Mouse (Mus musculus) liver, adult 2 months (tissue): Measurements from ENCODE around the gene Rnf207. TPM values are rescaled to one million over a fixed set of nuclear protein-coding genes. Genes with fewer than 3 reads are reported as not detected.
A peak's percentile ranks its signal among the peaks of the same experiment; 100 is the strongest.

Experiments used
- DNase-seq: peaks from one replicate; pipeline ENCODE4 v3.0.0-alpha.2; 2011; ENCODE audit warnings: low read depth, low spot score; ENCODE audit errors: extremely low read depth
- H3K27ac ChIP-seq: fragments of 200-500 bp; replicated peaks from 2 replicates; pipeline ENCODE4 v1.5.1; 2012; ENCODE audit warnings: low read depth, mild to moderate bottlenecking, control low read depth, inconsistent platforms, low read length; ENCODE audit not compliant: insufficient read depth
- H3K27me3 ChIP-seq: fragments of 200-500 bp; 2 replicates; pipeline ENCODE4 v1.6.1; 2012; ENCODE audit warnings: mild to moderate bottlenecking, moderate library complexity, low read length, inconsistent platforms; ENCODE audit not compliant: control insufficient read depth, insufficient read depth
- H3K36me3 ChIP-seq: fragments of 200-500 bp; 2 replicates; pipeline ENCODE4 v1.6.1; 2012; ENCODE audit warnings: low read length, inconsistent platforms; ENCODE audit not compliant: control insufficient read depth, insufficient read depth
- H3K4me1 ChIP-seq: fragments of 200-500 bp; 2 replicates; pipeline ENCODE4 v1.6.1; 2011; ENCODE audit warnings: low read length; ENCODE audit not compliant: control insufficient read depth, insufficient read depth
- H3K4me3 ChIP-seq: fragments of 200-500 bp; 2 replicates; pipeline ENCODE4 v1.5.1; 2011; ENCODE audit warnings: low read depth, mild to moderate bottlenecking, control low read depth, low read length, moderate library complexity; ENCODE audit not compliant: insufficient read depth
- H3K79me2 ChIP-seq: fragments of 200-500 bp; 2 replicates; pipeline ENCODE4 v1.6.1; 2012; ENCODE audit warnings: inconsistent platforms, mild to moderate bottlenecking, low read length, moderate library complexity; ENCODE audit not compliant: control insufficient read depth, insufficient read depth
- H3K9ac ChIP-seq: fragments of 200-500 bp; 2 replicates; pipeline ENCODE4 v1.6.1; 2012; ENCODE audit warnings: low read depth, mild to moderate bottlenecking, control low read depth, inconsistent platforms, low read length
- CTCF ChIP-seq: fragments of 200-500 bp; IDR thresholded peaks from 2 replicates; pipeline ENCODE4 v1.5.1; 2011; ENCODE audit warnings: low read depth, low read length, control low read depth
- POLR2A ChIP-seq: fragments of 200-500 bp; IDR thresholded peaks from 2 replicates; pipeline ENCODE4 v1.6.1; 2011; ENCODE audit warnings: low read length, control low read depth; ENCODE audit not compliant: insufficient read depth; ENCODE audit errors: extremely low read depth
- WGBS: fragments of 180-500 bp; shearing (Covaris S2); methylation state at CpG from one replicate; pipeline ENCODE4 v1.1.7; 2018; 5-methylcytosine and 5-hydroxymethylcytosine counted together
- polyA plus RNA-seq: library from polyadenylated mRNA; depleted of rRNA; stranded (reverse); fragments of >200 nt; gene quantifications from 2 replicates; pipeline ENCODE4 v1.2.3, GENCODE M21; 2012
- total RNA-seq: library from RNA; depleted of rRNA; stranded (reverse); fragments of >200 nt; gene quantifications from 2 replicates; pipeline ENCODE4 v1.2.3, GENCODE M21; 2014

Rnf207 gene
- total and polyA plus RNA-seq, 2 experiments = 0.13 TPM; not detected in 1

DNA sequence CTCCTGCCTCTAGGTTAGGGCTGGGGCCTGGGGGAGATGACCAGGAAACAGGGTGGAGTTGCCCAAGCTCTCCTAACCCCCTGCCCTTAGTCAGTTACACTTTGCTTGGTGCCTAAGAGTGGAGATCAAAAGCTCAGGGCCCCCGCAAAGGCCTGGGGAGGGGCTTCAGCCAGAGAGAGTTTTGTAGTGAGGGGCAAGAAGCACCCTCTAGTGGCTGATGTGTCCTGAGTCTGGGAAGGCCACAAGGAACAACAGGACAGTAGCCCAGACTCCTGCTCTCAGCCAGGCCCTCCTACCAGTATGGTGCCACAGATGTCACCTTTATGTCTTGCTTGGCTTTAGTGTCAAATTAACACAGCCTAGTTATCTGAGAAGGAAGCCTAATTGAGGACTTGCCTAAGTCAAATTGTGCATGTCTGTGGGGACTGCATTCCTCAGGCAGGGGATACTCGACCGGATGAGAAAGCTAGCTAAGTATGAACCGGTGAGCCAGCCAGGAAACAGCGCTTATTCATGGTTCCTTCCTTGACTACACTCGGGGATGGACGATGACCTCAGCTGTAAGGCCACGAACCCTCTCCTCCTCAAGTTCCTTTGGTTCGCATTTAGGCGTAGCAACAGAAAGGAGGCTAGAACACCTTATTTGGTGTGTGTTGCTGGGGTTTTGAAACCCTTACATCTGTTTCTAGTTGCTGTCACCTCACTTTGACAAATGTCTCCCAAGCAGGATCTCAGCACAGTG lies 24.4 kb downstream of the Rnf207 start:
- Histone ChIP-seq H3K9ac (no peak overlapping the region), H3K36me3 (no peaks in the 10 kb centered on the region), H3K4me3 (no peak overlapping the region), H3K4me1 (peaks cover 8% of the 10 kb centered on the region), H3K27ac (no peak overlapping the region), H3K27me3 (peaks cover 9% of the 10 kb centered on the region; the same call in 1 of the 2 replicates), H3K79me2 (peaks cover 8% of the 10 kb centered on the region)
- WGBS = 70% methylated on average over 10 of the region's 10 CpGs
- DNase-seq = no peak
- TF ChIP-seq CTCF (0 out of 2 replicates have a peak, but pooled peaks have one; percentile 5), POLR2A (no peak)

GRCm38 (mm10) chr4:152292102-152292765 lies 26.6 kb downstream of the Rnf207 start:
- H3K79me2 ChIP-seq = no peaks in the 10 kb centered on the region
- peaks cover 2% of the 10 kb centered on the region; the same call in 1 of the 2 replicates for H3K4me1 ChIP-seq
- no peak overlapping the region for H3K4me3 ChIP-seq
- TF ChIP-seq CTCF (no peak), POLR2A (no peak)
- WGBS = 38% methylated on average over 12 of the region's 12 CpGs
- no peak overlapping the region for H3K9ac ChIP-seq
- H3K27ac ChIP-seq = no peak overlapping the region
- DNase-seq = no peak
- H3K27me3 ChIP-seq = peaks cover 11% of the 10 kb centered on the region
- no peaks in the 10 kb centered on the region for H3K36me3 ChIP-seq

DNA sequence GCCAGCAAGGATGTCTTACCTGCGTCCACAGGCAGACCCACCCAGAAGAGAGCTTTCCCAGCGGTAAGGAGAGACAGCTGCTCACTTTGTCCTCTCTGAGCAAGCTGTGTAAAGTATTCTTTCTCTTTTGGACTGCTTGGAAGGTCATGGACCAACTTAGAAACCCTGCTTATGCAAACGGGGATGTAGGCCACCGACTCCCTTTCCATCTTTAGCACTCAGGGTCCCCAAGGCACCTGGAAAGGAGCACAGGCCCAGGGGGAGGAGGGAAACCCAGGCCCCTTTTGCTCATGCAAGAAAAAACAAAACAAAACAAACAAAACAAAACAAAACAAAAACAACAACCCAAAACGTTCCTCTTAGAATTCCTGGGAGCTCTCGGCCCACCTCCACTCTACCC lies 27.2 kb downstream of the Rnf207 start, which contains the start of gene Hes3:
TSS of gene Hes3 (minus strand) at position 101 of the 400 bp plus-strand sequence.
- no peak within 1 kb of the TSS for H3K9ac ChIP-seq
- peaks cover 2% of the 10 kb centered on the region; the same call in 1 of the 2 replicates for H3K4me1 ChIP-seq
- TF ChIP-seq POLR2A (no peak), CTCF (no peak)
- no peak within 1 kb of the TSS for H3K27ac ChIP-seq
- H3K79me2 ChIP-seq = no peaks in the 10 kb centered on the region
- DNase-seq = no peak
- no peak within 1 kb of the TSS for H3K4me3 ChIP-seq
- 44% methylated on average over 6 of the region's 6 CpGs for WGBS
- peaks cover 17% of the 10 kb centered on the region for H3K27me3 ChIP-seq
- no peaks in the 10 kb centered on the region for H3K36me3 ChIP-seq

- 34% methylated on average over 11 of the region's 11 CpGs for WGBS
- no peak for DNase-seq
- Histone ChIP-seq H3K4me3 (no peak overlapping the region), H3K4me1 (no peaks in the 10 kb centered on the region), H3K27ac (no peak overlapping the region), H3K27me3 (peaks cover 23% of the 10 kb centered on the region), H3K79me2 (no peaks in the 10 kb centered on the region), H3K36me3 (no peaks in the 10 kb centered on the region), H3K9ac (no peak overlapping the region)
- TF ChIP-seq CTCF = no peak
Measured at GRCm38 (mm10) chr4:152290991-152291390, 27.8 kb downstream of the Rnf207 start.

- 4% methylated on average over 39 of the region's 39 CpGs for WGBS
- DNase-seq = no peak
- no peaks in the 10 kb centered on the region for H3K36me3 ChIP-seq
- H3K27me3 ChIP-seq = peaks cover 23% of the 10 kb centered on the region
- no peak overlapping the region for H3K27ac ChIP-seq
- TF ChIP-seq POLR2A (no peak), CTCF (no peak)
- H3K9ac ChIP-seq = no peak overlapping the region
- H3K4me3 ChIP-seq = no peak overlapping the region
- H3K4me1 ChIP-seq = no peaks in the 10 kb centered on the region
- no peaks in the 10 kb centered on the region for H3K79me2 ChIP-seq
Measured at GRCm38 (mm10) chr4:152290385-152290784, 28.4 kb downstream of the Rnf207 start.
